Mouse (Mus musculus): ENCODE measurements at regions not wholly inside any gene's neighbourhood (a gene's known extent, or its start where the extent isn't known, plus 50 kb on each side); places are given as distances from the start of the nearest gene placed in this dataset.
A peak's percentile ranks its signal among the peaks of the same experiment; 100 is the strongest.

DNA sequence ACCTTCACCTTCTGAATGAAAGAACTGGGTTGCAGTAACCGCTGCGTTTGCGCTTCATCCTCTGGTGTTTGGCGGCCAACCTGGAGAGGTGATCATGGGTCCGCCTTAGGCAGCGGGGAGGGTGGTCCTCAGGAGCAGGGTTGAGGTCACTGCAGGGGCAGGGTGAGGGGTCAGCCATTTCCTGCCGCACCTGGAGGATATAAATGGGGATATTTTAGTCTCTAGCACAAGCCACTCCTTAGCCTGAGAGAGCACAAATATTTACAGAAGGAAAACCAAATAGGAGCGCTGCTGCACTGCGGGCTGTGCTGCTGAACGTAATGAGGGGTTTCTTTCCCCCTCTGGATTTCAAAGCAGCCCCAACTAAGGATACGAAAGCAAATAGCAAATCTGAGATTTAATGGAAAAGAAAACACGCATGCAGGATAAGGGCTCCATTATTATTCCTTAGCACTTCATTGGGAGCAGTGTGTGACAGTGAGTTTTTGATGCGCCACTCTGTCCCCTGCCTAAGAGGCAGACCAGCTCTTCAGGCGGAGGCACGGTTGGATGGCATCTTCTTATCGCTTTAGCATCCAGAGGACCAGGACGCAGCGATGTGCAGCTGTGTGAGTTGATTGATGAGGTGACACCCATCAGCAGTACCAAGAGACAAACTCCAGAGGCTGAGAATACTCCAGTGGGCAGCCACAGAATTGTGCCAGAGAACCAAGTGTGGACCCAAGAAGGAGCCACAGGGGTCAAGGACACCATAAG lies 135.9 kb upstream of the Elac2 start:
- ChIA-PET CTCF (no interaction called here), POLR2A (no interaction called here)
- no peak for TF ChIP-seq CTCF (IDR thresholded peaks at IDR 0.05)
- peaks cover 4% of the 10 kb centered on the region for H3K27me3 ChIP-seq
- in situ Hi-C loops (cut with MboI; ENCODE audit: low pct_unique_long_range_greater_than_20kb): no loop called here
- no peak for ATAC-seq
- no peak for DNase-seq (ENCODE audit: low read depth, low spot score)

GRCm38 (mm10) chr11:64846577-64847147 lies 132.2 kb upstream of the Elac2 start:
- ChIA-PET POLR2A (no interaction called here), CTCF (no interaction called here)
- ATAC-seq (no peak), DNase-seq (ENCODE audit: low read depth, low spot score) (no peak)
- peaks cover 4% of the 10 kb centered on the region for H3K27me3 ChIP-seq
- TF ChIP-seq CTCF (IDR thresholded peaks at IDR 0.05): no peak
- in situ Hi-C loops (cut with MboI; ENCODE audit: low pct_unique_long_range_greater_than_20kb): no loop called here

DNA sequence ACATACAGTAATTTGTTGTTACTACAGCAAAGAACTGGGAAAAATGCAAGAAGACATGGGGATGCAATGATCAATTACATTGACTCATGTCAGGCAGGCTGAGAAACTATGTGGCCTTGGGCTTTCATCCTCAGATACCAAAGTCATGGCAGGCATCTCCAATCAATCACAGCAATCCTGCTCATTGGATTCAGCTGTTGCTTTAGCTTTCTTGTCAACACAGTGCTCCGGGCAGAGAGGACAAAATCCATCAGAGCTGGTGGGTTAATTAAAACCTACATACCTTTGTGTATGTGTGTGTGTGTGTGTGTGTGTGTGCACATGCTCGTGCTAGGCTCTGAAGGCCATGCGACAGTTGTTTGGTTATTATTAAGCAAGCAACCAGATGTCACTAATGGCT lies 119.2 kb upstream of the Elac2 start:
- in situ Hi-C loops (cut with MboI; ENCODE audit: low pct_unique_long_range_greater_than_20kb): no loop called here
- ChIA-PET POLR2A (interaction anchor here (0.9 kb wide), 1 partner anchor 27 kb away, joined by 3 read pairs; no protein-coding TSS in a partner anchor), CTCF (no interaction called here)
- DNase-seq (ENCODE audit: low read depth, low spot score): no peak
- H3K27me3 ChIP-seq: peaks cover 4% of the 10 kb centered on the region
- no peak for TF ChIP-seq CTCF (IDR thresholded peaks at IDR 0.05)
- ATAC-seq: no peak

DNA sequence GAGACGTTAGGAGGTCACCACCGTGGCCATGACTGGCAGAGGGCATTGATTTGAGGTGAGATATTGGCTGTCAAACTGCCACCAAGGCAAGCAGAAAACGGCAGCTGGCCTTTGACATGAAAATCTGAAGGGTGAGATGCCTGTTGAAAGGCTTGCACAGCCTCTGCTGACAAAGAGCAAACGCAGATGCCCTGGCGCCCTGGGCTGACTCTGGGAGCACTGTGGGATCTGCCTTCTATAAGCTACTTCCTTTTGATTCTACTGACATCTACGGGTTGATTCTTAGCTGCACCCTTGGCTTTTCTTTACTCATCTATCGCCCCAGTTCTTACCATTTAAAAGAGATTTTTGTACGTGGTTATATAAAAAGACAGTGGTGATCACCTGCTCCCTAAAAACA lies 98.2 kb upstream of the Elac2 start:
- POLR2A ChIA-PET: no interaction called here
- ATAC-seq: no peak
- DNase-seq (ENCODE audit: low read depth, low spot score): no peak
- CTCF ChIA-PET: no interaction called here
- no peaks in the 10 kb centered on the region for H3K27me3 ChIP-seq
- TF ChIP-seq CTCF (IDR thresholded peaks at IDR 0.05): no peak
- in situ Hi-C loops (cut with MboI; ENCODE audit: low pct_unique_long_range_greater_than_20kb): no loop called here

DNA sequence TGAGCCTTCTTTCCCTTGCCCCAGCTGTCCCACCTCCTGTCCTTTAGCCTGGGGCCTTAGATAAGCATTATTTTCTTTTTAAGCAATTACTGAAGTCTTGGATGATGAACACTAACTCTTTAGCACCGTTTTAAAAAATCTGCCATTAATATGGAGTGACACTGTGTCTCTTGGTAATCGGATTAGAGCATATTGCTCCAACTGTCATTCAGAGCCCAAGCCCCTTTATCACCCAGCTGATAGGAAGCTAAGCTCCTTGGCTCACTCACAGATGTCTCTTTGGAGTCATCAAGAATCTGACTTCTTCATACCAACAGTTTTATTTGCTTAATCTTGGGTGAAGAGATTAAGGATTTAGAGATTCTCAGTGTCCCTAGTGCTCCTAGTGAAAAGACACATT lies 94.3 kb upstream of the Elac2 start:
- ChIA-PET POLR2A (no interaction called here), CTCF (interaction anchor here (1.2 kb wide), 1 partner anchor 9 kb away, joined by 3 read pairs; no protein-coding TSS in a partner anchor)
- H3K27me3 ChIP-seq: no peaks in the 10 kb centered on the region
- DNase-seq (ENCODE audit: low read depth, low spot score): no peak
- ATAC-seq: no peak
- in situ Hi-C loops (cut with MboI; ENCODE audit: low pct_unique_long_range_greater_than_20kb): no loop called here
- TF ChIP-seq CTCF (IDR thresholded peaks at IDR 0.05): no peak

DNA sequence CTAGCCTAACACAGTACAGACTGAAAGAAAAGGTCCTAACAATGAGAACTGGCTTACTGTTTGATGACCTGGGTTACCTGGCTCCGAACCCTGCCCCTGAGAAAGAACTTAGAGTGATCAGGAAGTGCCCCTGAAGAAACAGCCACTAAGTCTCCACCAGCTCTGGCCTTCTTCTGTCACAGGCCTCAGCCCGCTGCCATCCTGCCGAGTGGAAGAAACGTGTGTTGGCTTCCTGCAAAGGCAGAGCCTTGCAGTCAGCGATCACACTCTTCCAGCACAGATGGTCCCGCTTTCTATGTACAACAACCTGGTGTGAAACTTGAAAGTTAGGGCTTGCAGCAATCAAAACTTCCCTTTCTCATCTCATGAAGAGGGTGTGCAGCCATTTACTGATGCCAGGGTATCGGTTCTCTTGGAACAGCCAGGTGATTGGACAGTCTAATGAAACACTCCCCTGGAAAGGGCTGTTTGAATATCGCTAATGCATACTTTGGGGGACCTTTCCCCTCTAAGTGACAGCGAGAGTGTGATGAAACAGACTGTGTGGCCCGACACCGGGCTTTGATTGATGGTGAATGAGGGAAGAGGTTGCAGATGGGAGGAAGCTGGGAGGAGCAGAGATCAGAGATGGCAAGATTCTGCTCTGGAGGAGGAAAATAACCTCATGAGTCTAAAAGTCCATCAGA lies 89.4 kb upstream of the Elac2 start:
- DNase-seq (ENCODE audit: low read depth, low spot score): no peak
- POLR2A ChIA-PET: no interaction called here
- in situ Hi-C loops (cut with MboI; ENCODE audit: low pct_unique_long_range_greater_than_20kb): no loop called here
- CTCF ChIA-PET: interaction anchor here (1.1 kb wide), 1 partner anchor 49 kb away, joined by 3 read pairs; no protein-coding TSS in a partner anchor
- no peak for TF ChIP-seq CTCF (IDR thresholded peaks at IDR 0.05)
- ATAC-seq: no peak
- no peaks in the 10 kb centered on the region for H3K27me3 ChIP-seq

DNA sequence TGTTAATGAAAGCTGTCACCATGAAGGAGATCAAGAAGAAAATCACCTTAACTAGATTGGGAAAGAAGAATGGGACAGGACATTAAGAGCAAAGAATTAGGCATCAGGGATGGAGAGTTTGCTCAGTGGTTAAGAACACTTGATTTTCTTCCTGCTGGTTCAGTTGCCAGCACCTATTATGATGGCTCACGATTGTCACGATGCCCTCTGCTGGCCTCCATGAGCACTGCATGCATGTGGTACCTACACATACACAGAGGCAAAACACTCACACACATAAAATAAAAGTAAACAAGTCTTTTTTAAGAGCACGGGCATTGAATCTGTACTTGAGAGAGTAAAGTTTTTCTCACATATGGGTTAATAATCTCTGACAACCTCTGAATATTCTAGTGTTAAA lies 88.1 kb upstream of the Elac2 start:
- in situ Hi-C loops (cut with MboI; ENCODE audit: low pct_unique_long_range_greater_than_20kb): no loop called here
- ATAC-seq: no peak
- peak; percentile 79 for TF ChIP-seq CTCF (IDR thresholded peaks at IDR 0.05)
- CTCF ChIA-PET: interaction anchor here (1.1 kb wide), 1 partner anchor 48 kb away, joined by 3 read pairs; no protein-coding TSS in a partner anchor
- DNase-seq (ENCODE audit: low read depth, low spot score): no peak
- no peaks in the 10 kb centered on the region for H3K27me3 ChIP-seq
- POLR2A ChIA-PET: no interaction called here

- DNase-seq (ENCODE audit: low read depth, low spot score) (no peak), ATAC-seq (no peak)
- TF ChIP-seq CTCF (IDR thresholded peaks at IDR 0.05): no peak
- in situ Hi-C loops (cut with MboI; ENCODE audit: low pct_unique_long_range_greater_than_20kb): no loop called here
- ChIA-PET POLR2A (interaction anchor here (0.6 kb wide), 1 partner anchor 9 kb away, joined by 3 read pairs; no protein-coding TSS in a partner anchor), CTCF (no interaction called here)
- H3K27me3 ChIP-seq: no peaks in the 10 kb centered on the region
These were observed 82.9 kb upstream of the Elac2 start for GRCm38 (mm10) chr11:64895804-64896466.

DNA sequence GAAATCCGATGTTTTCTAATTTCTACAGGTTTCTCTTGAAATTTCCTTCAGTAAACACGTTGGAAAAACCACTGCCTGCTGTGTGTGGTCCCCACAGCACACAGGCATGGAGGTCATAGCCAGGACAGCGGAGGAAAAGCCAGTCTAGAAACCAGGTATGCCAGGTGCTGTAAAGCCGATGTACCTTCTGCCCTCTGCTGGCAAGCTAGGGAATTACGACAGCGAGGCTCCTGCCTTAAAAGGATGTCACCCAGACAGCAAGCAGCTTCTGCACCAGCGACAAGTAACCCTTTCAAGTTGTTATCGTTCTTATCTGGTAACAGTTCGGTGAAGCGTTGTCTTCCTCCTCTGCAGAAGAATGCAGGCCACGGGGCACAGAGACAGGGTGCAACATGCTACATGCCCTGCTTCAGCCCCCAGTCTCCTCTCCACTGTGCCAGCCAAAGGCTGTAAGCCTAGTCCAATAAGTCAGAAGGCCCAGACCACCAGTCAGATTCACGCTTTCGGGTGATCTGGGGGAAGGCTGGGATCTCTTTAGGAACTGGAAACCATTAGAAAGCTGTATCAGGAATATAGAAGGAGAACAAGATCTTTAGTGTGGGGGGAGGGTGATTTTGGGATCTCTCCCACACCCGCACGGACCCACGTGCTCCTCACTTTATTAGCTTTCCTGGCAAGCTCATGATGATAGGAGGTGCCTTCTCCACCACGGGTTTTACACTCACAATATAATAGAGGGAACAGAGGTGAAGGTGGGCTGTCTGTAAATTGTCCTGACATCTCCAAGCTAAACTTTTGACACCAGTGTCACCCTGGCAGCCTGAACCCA lies 79.9 kb upstream of the Elac2 start:
- peak; percentile 65 for ATAC-seq
- ChIA-PET CTCF (interaction anchor here (1.0 to 2.3 kb wide), 9 partner anchors 12 to 1495 kb away, joined by 3 to 6 read pairs (median 4); no protein-coding TSS in a partner anchor), POLR2A (no interaction called here)
- no peak for DNase-seq (ENCODE audit: low read depth, low spot score)
- in situ Hi-C loops (cut with MboI; ENCODE audit: low pct_unique_long_range_greater_than_20kb): no loop called here
- TF ChIP-seq CTCF (IDR thresholded peaks at IDR 0.05): peak; percentile 91
- H3K27me3 ChIP-seq: no peaks in the 10 kb centered on the region

Measured in Patski (cell line).